Mouse (Mus musculus) liver, embryonic 14.5 days (tissue): ENCODE results near the gene Med12l. TPM values are rescaled to one million over a fixed set of nuclear protein-coding genes. Genes with fewer than 3 reads are reported as not detected.

Source experiments
- ATAC-seq: fragments of 200-750 bp; cut with Nextera tagmentation; 2 replicates; pipeline ENCODE4 v1.8.0; 2017; ENCODE audit warnings: moderate number of reproducible peaks, mild to moderate bottlenecking, moderate library complexity; ENCODE audit not compliant: insufficient read depth
- DNase-seq, 3 experiments: peaks; one replicate each; pipeline ENCODE4 v3.0.0-alpha.2; 2012 to 2013; ENCODE audit warnings: low read depth in 3 of 3, low spot score in 3 of 3
- H3K27ac ChIP-seq: fragments of 300-500 bp; sonication (generic); 2 replicates; pipeline ENCODE4 v1.5.1; 2014; ENCODE audit warnings: moderate library complexity, mild to moderate bottlenecking, control low read depth, inconsistent platforms
- H3K27me3 ChIP-seq: fragments of 300-500 bp; sonication (generic); 2 replicates; pipeline ENCODE4 v1.6.1; 2014; ENCODE audit warnings: mild to moderate bottlenecking, low read length, moderate library complexity; ENCODE audit not compliant: control insufficient read depth, insufficient read depth
- H3K36me3 ChIP-seq: fragments of 300-500 bp; sonication (generic); replicated peaks from 2 replicates; pipeline ENCODE4 v1.6.1; 2014; ENCODE audit warnings: low read depth; ENCODE audit not compliant: control insufficient read depth, insufficient read depth
- H3K4me1 ChIP-seq, 2 experiments: fragments of 200-500 bp in 1 of 2; fragments of 300-500 bp in 1 of 2; sonication (generic) in 1 of 2; replicated peaks; 2 replicates each; pipeline ENCODE4 v1.6.1; 2012 to 2014; ENCODE audit warnings: antibody characterized with exemption in 1 of 2, inconsistent platforms in 1 of 2, low read length in 1 of 2; ENCODE audit not compliant: control insufficient read depth in 2 of 2, insufficient read depth in 2 of 2
- H3K4me2 ChIP-seq: fragments of 300-500 bp; sonication (generic); 2 replicates; pipeline ENCODE4 v1.6.1; 2014; ENCODE audit warnings: low read depth, mild to moderate bottlenecking, control low read depth, moderate library complexity
- H3K4me3 ChIP-seq, 2 experiments: fragments of 200-500 bp in 1 of 2; fragments of 300-500 bp in 1 of 2; sonication (generic) in 1 of 2; 2 replicates each; pipeline ENCODE4 v1.5.1; 2012 to 2014; ENCODE audit warnings: low read depth in 2 of 2, low read length in 2 of 2, mild to moderate bottlenecking in 2 of 2, control low read depth in 1 of 2, inconsistent platforms in 1 of 2, moderate library complexity in 1 of 2; ENCODE audit not compliant: insufficient read depth in 1 of 2
- H3K9ac ChIP-seq: fragments of 300-500 bp; sonication (generic); replicated peaks from 2 replicates; pipeline ENCODE4 v1.6.1; 2014; ENCODE audit warnings: mild to moderate bottlenecking, control low read depth, moderate library complexity
- H3K9me3 ChIP-seq: fragments of 300-500 bp; sonication (generic); 2 replicates; pipeline ENCODE4 v1.6.1; 2016; ENCODE audit warnings: low read length, mixed read lengths; ENCODE audit not compliant: control insufficient read depth
- CTCF ChIP-seq: IDR thresholded peaks from 2 replicates; pipeline ENCODE4 v1.5.1; 2016; ENCODE audit warnings: antibody characterized with exemption, low read depth, control low read depth
- EP300 ChIP-seq: IDR thresholded peaks from 2 replicates; pipeline ENCODE4 v1.6.1; 2016; ENCODE audit warnings: antibody characterized with exemption, low read depth
- WGBS: fragments of 180-500 bp; shearing (Covaris S2); extraction: QIAGEN DNeasy Blood & Tissue Kit; methylation state at CpG from one replicate; pipeline ENCODE4 v1.1.7; 2014; ENCODE audit not compliant: insufficient replicate concordance; 5-methylcytosine and 5-hydroxymethylcytosine counted together
- polyA plus RNA-seq, 2 experiments: library from polyadenylated mRNA; depleted of rRNA in 1 of 2; stranded (reverse) in 1 of 2; unstranded in 1 of 2; fragments of >200 nt; fragmentation: Nextera tagmentation in 1 of 2; extraction: Ambion mirVana in 1 of 2; gene quantifications; 2 replicates each; pipeline versions ENCODE4 v1.2.1 to v1.2.3; 2012 to 2014

Gene Med12l
- polyA plus RNA-seq, 2 experiments = 0.57 to 0.63 TPM

DNA sequence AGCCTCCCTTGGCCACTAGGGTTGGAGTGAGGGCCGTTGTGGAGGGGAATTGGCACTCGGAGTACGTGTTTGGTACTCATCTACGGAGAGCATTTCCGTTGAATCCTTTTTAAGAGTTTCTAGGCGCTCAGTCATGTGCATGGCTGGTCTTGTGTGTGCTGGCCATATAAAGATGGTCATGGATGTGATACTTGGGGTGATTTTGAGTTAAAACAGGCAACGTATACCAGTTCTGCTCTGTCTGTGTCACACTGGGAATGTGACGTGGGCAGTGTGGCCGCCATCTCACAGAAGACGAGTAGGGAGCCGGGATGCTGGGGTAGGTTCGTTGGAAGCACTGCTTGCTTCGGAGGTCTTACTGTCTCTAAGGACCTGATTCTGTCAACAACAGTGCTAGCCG lies 17.3 kb downstream of the Med12l start:
- Histone ChIP-seq H3K36me3 (no peaks in the 10 kb centered on the region), H3K4me1 (peaks cover 2 to 14% of the 10 kb centered on the region in 2 experiments; a peak in 3 of 4 replicates), H3K4me2 (no peak overlapping the region), H3K27me3 (no peaks in the 10 kb centered on the region), H3K9me3 (no peaks in the 10 kb centered on the region), H3K27ac (no peak overlapping the region), H3K4me3 (no peak overlapping the region), H3K9ac (no peak overlapping the region)
- no peak for TF ChIP-seq CTCF
- TF ChIP-seq EP300 = no peak
- DNase-seq (no peak), ATAC-seq (no peak)
- 72% methylated on average over 14 of the region's 14 CpGs for WGBS

DNA sequence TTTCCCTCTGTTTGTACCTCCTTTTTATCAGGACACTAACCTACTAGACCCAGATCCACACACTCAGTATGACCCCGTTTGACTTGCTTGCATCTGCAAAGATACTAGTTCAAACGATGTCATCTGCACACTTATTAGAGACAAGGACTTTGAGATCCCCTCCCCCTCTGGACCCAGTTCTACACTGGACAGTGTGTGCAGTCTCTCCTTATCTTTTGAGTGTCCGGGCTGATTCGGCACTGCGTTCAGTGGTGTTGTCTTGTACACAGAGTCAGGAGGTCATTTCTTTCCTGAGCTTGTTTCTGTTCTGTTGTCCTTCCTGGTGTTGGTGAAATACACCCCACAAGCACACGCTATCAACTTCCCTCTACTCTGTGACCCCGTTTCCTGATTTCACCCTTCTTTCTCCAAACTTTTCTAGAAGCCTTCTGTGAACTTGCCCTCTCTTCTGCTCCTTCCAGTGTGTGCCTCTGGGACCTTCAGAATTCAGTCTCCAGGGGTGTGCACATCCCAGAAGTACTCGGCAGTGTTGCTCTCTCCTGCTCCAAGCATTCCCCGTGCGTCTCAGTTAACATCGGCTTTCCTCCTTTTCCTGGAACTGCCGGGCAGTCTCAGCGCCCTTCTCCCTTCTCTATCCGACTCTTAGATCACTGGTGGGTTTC lies 19.0 kb downstream of the Med12l start:
- Histone ChIP-seq H3K36me3 (no peaks in the 10 kb centered on the region), H3K4me1 (peaks cover 2 to 14% of the 10 kb centered on the region in 2 experiments; a peak in 3 of 4 replicates), H3K9me3 (no peaks in the 10 kb centered on the region), H3K27ac (no peak overlapping the region), H3K9ac (no peak overlapping the region), H3K27me3 (no peaks in the 10 kb centered on the region), H3K4me2 (no peak overlapping the region), H3K4me3 (no peak overlapping the region)
- TF ChIP-seq EP300 = no peak
- no peak for TF ChIP-seq CTCF
- 18% methylated on average over 14 of the region's 14 CpGs for WGBS
- no peak for ATAC-seq
- DNase-seq = no peak

DNA sequence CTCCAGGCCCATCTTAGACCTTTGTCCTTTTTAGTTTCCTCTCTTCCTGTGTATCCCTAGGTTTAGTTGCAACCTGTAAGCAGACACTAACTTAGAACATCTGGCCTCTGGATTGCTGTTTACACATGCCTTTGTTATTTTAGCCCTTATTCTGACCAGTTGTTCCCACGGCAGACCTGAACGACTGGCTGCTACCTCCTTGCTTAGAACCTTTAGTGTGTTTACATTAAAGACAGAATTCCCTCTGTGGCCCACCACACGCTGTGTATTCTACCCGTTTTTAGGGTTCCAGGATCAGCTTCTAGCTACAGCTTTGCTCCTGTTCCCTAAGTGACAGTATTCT lies 19.5 kb downstream of the Med12l start:
- Histone ChIP-seq H3K4me3 (no peak overlapping the region), H3K9ac (no peak overlapping the region), H3K4me2 (no peak overlapping the region), H3K36me3 (no peaks in the 10 kb centered on the region), H3K27ac (no peak overlapping the region), H3K9me3 (no peaks in the 10 kb centered on the region), H3K27me3 (no peaks in the 10 kb centered on the region), H3K4me1 (peaks cover 2 to 14% of the 10 kb centered on the region in 2 experiments; a peak in 3 of 4 replicates)
- TF ChIP-seq EP300 (no peak), CTCF (no peak)
- DNase-seq = no peak
- ATAC-seq = no peak
- WGBS = 37% methylated on average over 4 of the region's 4 CpGs

DNA sequence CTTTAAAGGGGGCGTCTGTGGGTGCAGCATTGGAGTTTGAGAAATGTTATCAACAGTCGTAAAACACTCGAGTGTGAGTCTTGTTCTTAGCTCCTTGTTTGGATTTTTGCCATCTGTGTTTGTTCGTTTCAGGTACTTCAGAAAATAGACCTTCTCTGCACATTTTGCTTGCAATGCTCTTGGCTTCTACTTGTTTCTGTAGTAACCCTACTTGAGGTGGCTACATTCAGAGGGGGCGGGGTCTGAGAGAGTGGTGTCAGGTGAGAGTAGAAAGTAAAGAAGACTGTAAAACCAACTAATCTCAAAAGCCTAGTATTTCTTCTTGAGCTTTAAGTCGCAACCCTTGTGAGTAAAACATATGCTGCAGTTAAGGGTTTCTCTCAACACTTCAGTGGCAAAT lies 23.1 kb downstream of the Med12l start:
- ATAC-seq (no peak), DNase-seq (no peak)
- Histone ChIP-seq H3K9ac (no peak overlapping the region), H3K36me3 (no peaks in the 10 kb centered on the region), H3K9me3 (no peaks in the 10 kb centered on the region), H3K4me1 (peaks cover 2 to 14% of the 10 kb centered on the region in 2 experiments; a peak in 3 of 4 replicates), H3K27me3 (no peaks in the 10 kb centered on the region), H3K4me2 (no peak overlapping the region), H3K27ac (no peak overlapping the region), H3K4me3 (no peak overlapping the region)
- 65% methylated on average over 6 of the region's 6 CpGs for WGBS
- TF ChIP-seq EP300 (no peak), CTCF (no peak)

DNA sequence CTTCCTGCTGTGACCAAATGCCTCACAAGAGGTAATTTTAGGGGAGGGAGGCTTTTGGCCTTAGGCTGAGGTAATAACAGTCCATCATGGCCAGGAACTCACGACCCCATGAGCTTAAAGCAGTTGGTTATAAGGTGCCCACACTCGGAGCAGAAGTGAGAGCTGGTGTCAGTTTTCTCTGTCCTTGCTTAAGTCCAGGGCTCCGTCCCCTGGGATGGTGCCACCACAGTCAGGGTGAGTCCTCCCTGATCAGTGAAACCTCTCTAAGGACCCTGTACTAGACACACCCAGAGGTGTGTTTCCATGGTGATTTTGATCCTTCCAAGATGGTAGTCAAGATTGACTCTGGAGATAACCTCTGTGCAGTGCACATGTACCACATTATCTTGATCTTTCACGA lies 25.4 kb downstream of the Med12l start:
- no peak overlapping the region for H3K4me2 ChIP-seq
- H3K4me3 ChIP-seq = no peak overlapping the region
- H3K9me3 ChIP-seq = no peaks in the 10 kb centered on the region
- H3K4me1 ChIP-seq = peaks cover 0 to 4% of the 10 kb centered on the region in 2 experiments; a peak in 1 of 4 replicates
- ATAC-seq (no peak), DNase-seq (no peak)
- TF ChIP-seq CTCF = no peak
- no peak for TF ChIP-seq EP300
- no peak overlapping the region for H3K27ac ChIP-seq
- H3K36me3 ChIP-seq = no peaks in the 10 kb centered on the region
- H3K9ac ChIP-seq = no peak overlapping the region
- 54% methylated on average over 4 of the region's 4 CpGs for WGBS
- H3K27me3 ChIP-seq = no peaks in the 10 kb centered on the region
